Comparison of ENCODE assay signal across 8 mouse cellular contexts in genomic region chr10:68276976-68277441, GRCm38 (mm10). TPM values are rescaled to one million over a fixed set of nuclear protein-coding genes. Genes with fewer than 3 reads are reported as not detected.
DNase-seq lines count a peak whose midpoint lies in the region; ATAC-seq and TF ChIP-seq lines count a peak whose summit lies in the region.

No protein-coding gene starts in this region.

- TF ChIP-seq POLR2A in lung, adult 2 months (IDR thresholded peaks at IDR 0.05; ENCODE audit: borderline replicate concordance, extremely low read depth, low read depth, low read length) = no peak; the same call in 1 of the 2 replicates

- no peak for TF ChIP-seq CTCF in C2C12 (IDR thresholded peaks at IDR 0.05; ENCODE audit: control insufficient read depth, insufficient read depth, insufficient read length)
- TF ChIP-seq CTCF in lung, adult 2 months (IDR thresholded peaks at IDR 0.05; ENCODE audit: insufficient read depth, low read length) = no peak

- H3K79me3 ChIP-seq in C2C12 (ENCODE audit: low read depth) = peaks cover 30% of the 10 kb centered on the region

- peak; percentile 70 for ATAC-seq in forebrain, embryonic 12.5 days (ENCODE audit: low FRiP score)
- ATAC-seq in neural tube, embryonic 15.5 days (ENCODE audit: low FRiP score) = peak; percentile 56

- H3K4me1 ChIP-seq in forebrain, embryonic 12.5 days = peaks cover 28% of the 10 kb centered on the region
- no peaks in the 10 kb centered on the region; the same call in 1 of the 2 replicates for H3K4me1 ChIP-seq in lung, adult 2 months (ENCODE audit: control insufficient read depth, insufficient read depth, low read length)
- peaks cover 30% of the 10 kb centered on the region for H3K4me1 ChIP-seq in neural tube, embryonic 15.5 days

- H3K27me3 ChIP-seq in C2C12 (ENCODE audit: control insufficient read depth, insufficient read depth, insufficient read length) = no peaks in the 10 kb centered on the region
- H3K27me3 ChIP-seq in forebrain, embryonic 12.5 days = no peaks in the 10 kb centered on the region
- no peaks in the 10 kb centered on the region for H3K27me3 ChIP-seq in neural tube, embryonic 15.5 days (replicated peaks)

- H3K4me2 ChIP-seq in forebrain, embryonic 12.5 days = peak overlapping the region; percentile 93
- peak overlapping the region; percentile 92 for H3K4me2 ChIP-seq in neural tube, embryonic 15.5 days

- H3K4me3 ChIP-seq in C2C12 (ENCODE audit: insufficient read depth, poor library complexity, severe bottlenecking) = peak overlapping the region; percentile 68
- peak overlapping the region; percentile 61 for H3K4me3 ChIP-seq in forebrain, embryonic 12.5 days (replicated peaks)
- H3K4me3 ChIP-seq in lung, adult 2 months (replicated peaks; ENCODE audit: extremely low read depth, low read depth, low read length) = peak overlapping the region; percentile 90
- H3K4me3 ChIP-seq in neural tube, embryonic 15.5 days (replicated peaks) = peak overlapping the region; percentile 67

- H3K9me3 ChIP-seq in forebrain, embryonic 12.5 days = no peaks in the 10 kb centered on the region
- no peaks in the 10 kb centered on the region for H3K9me3 ChIP-seq in neural tube, embryonic 15.5 days (replicated peaks)

- intact Hi-C loops in heart, postnatal 10 days (cut with DNase I) = loop anchor here (1.0 to 5.0 kb wide), 4 partner anchors 40 to 175 kb away; no protein-coding TSS in a partner anchor

- WGBS in forebrain, embryonic 12.5 days = 0% methylated on average over 32 of the region's 34 CpGs
- under 1% methylated on average over 33 of the region's 34 CpGs for WGBS in lung, adult 2 months
- 0% methylated on average over 34 of the region's 34 CpGs for WGBS in neural tube, embryonic 15.5 days

- DNase-seq in adrenal gland, postnatal 25 days = peak; percentile 58
- DNase-seq in heart, postnatal 10 days = peak; percentile 77
- peak; percentile 59 to 78 for DNase-seq in kidney, postnatal 4 days
- peak; percentile 74 for DNase-seq in lung, adult 2 months
- DNase-seq in thymus, postnatal 10 days (ENCODE audit: low spot score in 2 of 2) = peak; percentile 36 to 54

- peak overlapping the region; percentile 67 for H3ac ChIP-seq in C2C12 (ENCODE audit: control insufficient read depth, insufficient read length, low read depth)

- H3K9ac ChIP-seq in forebrain, embryonic 12.5 days = peak overlapping the region; percentile 65
- peak overlapping the region; percentile 64 for H3K9ac ChIP-seq in neural tube, embryonic 15.5 days (replicated peaks)

- H3K27ac ChIP-seq in forebrain, embryonic 12.5 days = peak overlapping the region; percentile 75
- H3K27ac ChIP-seq in neural tube, embryonic 15.5 days (replicated peaks) = peak overlapping the region; percentile 86

- peaks cover 63% of the 10 kb centered on the region for H3K79me2 ChIP-seq in C2C12 (ENCODE audit: control insufficient read depth, insufficient read depth)

- H3K36me3 ChIP-seq in C2C12 (ENCODE audit: control insufficient read depth, insufficient read depth) = peaks cover 26% of the 10 kb centered on the region
- no peaks in the 10 kb centered on the region for H3K36me3 ChIP-seq in forebrain, embryonic 12.5 days (replicated peaks)
- H3K36me3 ChIP-seq in neural tube, embryonic 15.5 days = no peaks in the 10 kb centered on the region

TF ChIP-seq in C2C12, 6 proteins besides CTCF, POLR2A, EP300 and RAD21:
- TF ChIP-seq USF1 (IDR thresholded peaks at IDR 0.05; ENCODE audit: low read depth) (no peak), FOSL1 (IDR thresholded peaks at IDR 0.05; ENCODE audit: insufficient read depth, low read length, poor library complexity, severe bottlenecking) (no peak), MAX (IDR thresholded peaks at IDR 0.05) (no peak), MYOG (IDR thresholded peaks at IDR 0.05; ENCODE audit: control insufficient read depth, extremely low read depth, insufficient read length) (no peak), MYOD1 (IDR thresholded peaks at IDR 0.05; ENCODE audit: control insufficient read depth, insufficient read length, low read depth) (no peak), CEBPB (IDR thresholded peaks at IDR 0.05; ENCODE audit: low read depth) (no peak)

RNA-seq across cellular contexts. Expression of gene Arid5b, which starts 1.5 kb away (rescaled TPM):
- 6.0 TPM for polyA plus RNA-seq in C2C12 (2012; fragmentation: generic; extraction: Trizol)
- total RNA-seq in adrenal gland, postnatal 25 days (2021) = 36.8 and 37.2 TPM in 2 replicates
- 16.5 and 17.1 TPM in 2 replicates for polyA plus RNA-seq in forebrain, embryonic 12.5 days (2016; fragmentation: Nextera tagmentation; extraction: Ambion mirVana)
- 10 to 100 TPM; 26.5 to 29.4 TPM for total RNA-seq in heart, postnatal 10 days (2021)
- polyA plus RNA-seq in lung, adult 2 months (2012; rRNA removed) = 17.7 and 20.1 TPM in 2 replicates
- polyA plus RNA-seq in neural tube, embryonic 15.5 days (2015; fragmentation: Nextera tagmentation; extraction: Ambion mirVana) = 18.4 and 19.0 TPM in 2 replicates

Comparison
In these comparisons a context has a peak if more than half of its experiments do, and no peak if none do; other contexts are left out.
1. Peak in every context shown above with its lines: DNase-seq, ATAC-seq, H3K4me3 ChIP-seq and H3K27ac ChIP-seq.